Mouse (Mus musculus) ovary, postnatal 14 days (tissue): ENCODE measurements around the gene Myl6b.

ENCODE experiments used
- DNase-seq: peaks from one replicate; pipeline ENCODE4 v3.0.0; 2022; ENCODE audit warnings: low spot score

Myl6b gene

GRCm38 (mm10) chr10:128445407-128445806 lies 53.1 kb downstream of the Myl6b start:
- DNase-seq: no peak

- DNase-seq: no peak
Observed at GRCm38 (mm10) chr10:128444354-128444753, 54.1 kb downstream of the Myl6b start.
